Mouse (Mus musculus): ENCODE results near the gene Lsm2.

Lsm2 gene

DNA sequence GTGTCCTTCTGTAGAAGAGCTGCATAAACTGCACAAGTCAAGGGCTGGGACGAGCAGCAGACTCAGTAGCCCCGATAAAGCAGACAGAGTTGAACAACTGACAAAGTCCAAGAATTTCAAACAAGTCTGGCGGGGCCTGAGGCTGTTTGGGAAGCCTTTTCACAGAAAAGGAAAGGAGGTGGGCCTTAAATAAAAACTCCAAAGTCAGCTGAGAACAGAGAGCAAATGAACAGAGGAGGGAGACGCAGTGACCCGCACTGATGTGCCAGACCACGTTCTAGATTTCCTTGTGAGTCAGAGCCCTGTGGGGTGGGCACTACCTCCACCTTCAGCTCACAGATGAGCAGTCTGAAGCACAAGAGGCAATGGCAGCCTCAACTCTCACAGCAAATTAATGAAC is 53.2 kb downstream of the Lsm2 start:
- no peak for DNase-seq
